Mouse (Mus musculus) hindbrain, embryonic 11.5 days (tissue): ENCODE results near the gene C2cd2. TPM values are rescaled to one million over a fixed set of nuclear protein-coding genes. Genes with fewer than 3 reads are reported as not detected.
"Not testable (repeated sequence)": the region's sequence is repeated elsewhere in the genome, so short reads cannot be mapped to it uniquely, and the experiment has no call there.

Source experiments
- ATAC-seq: fragments of 200-750 bp; cut with Nextera tagmentation; 2 replicates; pipeline ENCODE4 v1.8.0; 2017; ENCODE audit warnings: mild to moderate bottlenecking, moderate TSS enrichment, moderate library complexity; ENCODE audit not compliant: low FRiP score
- DNase-seq: peaks from one replicate; pipeline ENCODE4 v3.0.0-alpha.2; 2015; ENCODE audit warnings: low spot score
- H3K27ac ChIP-seq: fragments of 300-500 bp; sonication (generic); 2 replicates; pipeline ENCODE4 v1.5.1; 2014; ENCODE audit warnings: mild to moderate bottlenecking, low read depth, low read length
- H3K27me3 ChIP-seq: fragments of 300-500 bp; sonication (generic); 2 replicates; pipeline ENCODE4 v1.6.1; 2014; ENCODE audit warnings: mild to moderate bottlenecking, low read length, moderate library complexity, mixed read lengths; ENCODE audit not compliant: control insufficient read depth, insufficient read depth
- H3K36me3 ChIP-seq: fragments of 300-500 bp; sonication (generic); 2 replicates; pipeline ENCODE4 v1.6.1; 2014; ENCODE audit warnings: mild to moderate bottlenecking, low read length, moderate library complexity, mixed read lengths; ENCODE audit not compliant: control insufficient read depth, insufficient read depth
- H3K4me1 ChIP-seq: fragments of 300-500 bp; sonication (generic); replicated peaks from 2 replicates; pipeline ENCODE4 v1.6.1; 2014; ENCODE audit warnings: low read length, mixed read lengths; ENCODE audit not compliant: control insufficient read depth, insufficient read depth
- H3K4me2 ChIP-seq: fragments of 300-500 bp; sonication (generic); replicated peaks from 2 replicates; pipeline ENCODE4 v1.6.1; 2014; ENCODE audit warnings: mild to moderate bottlenecking, low read depth, low read length
- H3K4me3 ChIP-seq: fragments of 300-500 bp; sonication (generic); 2 replicates; pipeline ENCODE4 v1.5.1; 2014; ENCODE audit warnings: low read depth, low read length
- H3K9ac ChIP-seq: fragments of 300-500 bp; sonication (generic); 2 replicates; pipeline ENCODE4 v1.6.1; 2014; ENCODE audit warnings: low read depth, low read length
- H3K9me3 ChIP-seq: fragments of 300-500 bp; sonication (generic); 2 replicates; pipeline ENCODE4 v1.6.1; 2016; ENCODE audit warnings: low read length; ENCODE audit not compliant: control insufficient read depth
- WGBS: fragments of 180-500 bp; shearing (Covaris S2); extraction: QIAGEN DNeasy Blood & Tissue Kit; methylation state at CpG from one replicate; pipeline ENCODE4 v1.1.7; 2014; 5-methylcytosine and 5-hydroxymethylcytosine counted together
- polyA plus RNA-seq: library from polyadenylated mRNA; unstranded; fragments of >200 nt; fragmentation: Nextera tagmentation; extraction: Ambion mirVana; gene quantifications from 2 replicates; pipeline ENCODE4 v1.2.1, GENCODE M21; 2014

The C2cd2 gene
- polyA plus RNA-seq, result 14.3 and 15.2 TPM in 2 replicates

GRCm38 (mm10) chr16:97962151-97962948 is at the start of gene C2cd2, which contains the start of gene Zbtb21:
Gene C2cd2 (minus strand): TSS chr16:97962598.
Gene Zbtb21 (minus strand): TSS chr16:97962622.
- Histone ChIP-seq H3K9me3 (no peaks in the 10 kb centered on the region), H3K4me2 (peak within 1 kb of the TSS; percentile 74), H3K9ac (peak within 1 kb of the TSS; percentile 89), H3K4me3 (peak within 1 kb of the TSS; percentile 86), H3K4me1 (no peaks in the 10 kb centered on the region; the same call in 1 of the 2 replicates), H3K27ac (peak within 1 kb of the TSS; percentile 89), H3K36me3 (no peaks in the 10 kb centered on the region), H3K27me3 (no peaks in the 10 kb centered on the region)
- peak; percentile 97 for DNase-seq
- ATAC-seq, result peak; percentile 99
- under 1% methylated on average over 77 of the region's 78 CpGs for WGBS

- not testable (repeated sequence) for H3K36me3 ChIP-seq, H3K27me3 ChIP-seq, H3K27ac ChIP-seq, H3K4me1 ChIP-seq, DNase-seq, H3K9me3 ChIP-seq
- H3K9ac ChIP-seq, result peak overlapping the region; percentile 59
- H3K4me2 ChIP-seq, result peak overlapping the region; percentile 61
- 0% methylated on average over 8 of the region's 8 CpGs for WGBS
- H3K4me3 ChIP-seq, result peak overlapping the region; percentile 56
- peak; percentile 86; the same call in 1 of the 2 replicates for ATAC-seq
These were observed 35.0 kb upstream of the C2cd2 start for GRCm38 (mm10) chr16:97997383-97997731.

GRCm38 (mm10) chr16:97996616-97997382 is 34.4 kb upstream of the C2cd2 start, which contains the start of gene B230307C23Rik:
Gene B230307C23Rik (plus strand): TSS chr16:97997315.
- Histone ChIP-seq H3K9ac (peak within 1 kb of the TSS; percentile 59), H3K4me3 (peak within 1 kb of the TSS; percentile 56), H3K4me2 (peak within 1 kb of the TSS; percentile 61), H3K36me3 (no peaks in the 10 kb centered on the region), H3K27me3 (no peaks in the 10 kb centered on the region), H3K27ac (no peak within 1 kb of the TSS), H3K9me3 (no peaks in the 10 kb centered on the region; the same call in 1 of the 2 replicates), H3K4me1 (no peaks in the 10 kb centered on the region)
- DNase-seq (peak; percentile 81), ATAC-seq (peak; percentile 99)
- whole genome bisulfite sequencing, result 2% methylated on average over 22 of the region's 22 CpGs

- Histone ChIP-seq H3K9ac (peak overlapping the region; percentile 56), H3K27me3 (no peaks in the 10 kb centered on the region), H3K27ac (no peak overlapping the region), H3K4me1 (no peaks in the 10 kb centered on the region), H3K9me3 (no peaks in the 10 kb centered on the region; the same call in 1 of the 2 replicates), H3K36me3 (no peaks in the 10 kb centered on the region), H3K4me3 (peak overlapping the region; percentile 56), H3K4me2 (peak overlapping the region; percentile 61)
- ATAC-seq, result no peak
- no peak for DNase-seq
- 36% methylated on average over 1 of the region's 1 CpGs for WGBS
These were observed 33.6 kb upstream of the C2cd2 start for GRCm38 (mm10) chr16:97995849-97996615.

GRCm38 (mm10) chr16:97992477-97992876 is 30.1 kb upstream of the C2cd2 start:
- not testable (repeated sequence) for ATAC-seq, H3K27me3 ChIP-seq, DNase-seq, H3K4me2 ChIP-seq, H3K27ac ChIP-seq, H3K9me3 ChIP-seq, H3K4me3 ChIP-seq, H3K4me1 ChIP-seq, H3K36me3 ChIP-seq, H3K9ac ChIP-seq
- 77% methylated on average over 3 of the region's 3 CpGs for WGBS

- WGBS, result 71% methylated on average over 2 of the region's 2 CpGs
- no peaks in the 10 kb centered on the region for H3K36me3 ChIP-seq
- H3K4me3 ChIP-seq, result no peak overlapping the region
- no peak overlapping the region for H3K9ac ChIP-seq
- ATAC-seq (no peak), DNase-seq (no peak)
- no peaks in the 10 kb centered on the region for H3K9me3 ChIP-seq
- no peak overlapping the region for H3K4me2 ChIP-seq
- H3K4me1 ChIP-seq, result no peaks in the 10 kb centered on the region
- no peak overlapping the region for H3K27ac ChIP-seq
- H3K27me3 ChIP-seq, result no peaks in the 10 kb centered on the region
These were observed 29.1 kb upstream of the C2cd2 start for GRCm38 (mm10) chr16:97991517-97991916.

- ATAC-seq (no peak), DNase-seq (no peak)
- Histone ChIP-seq H3K4me1 (no peaks in the 10 kb centered on the region), H3K27ac (no peak overlapping the region), H3K36me3 (no peaks in the 10 kb centered on the region), H3K4me3 (no peak overlapping the region), H3K9ac (no peak overlapping the region), H3K27me3 (no peaks in the 10 kb centered on the region), H3K9me3 (no peaks in the 10 kb centered on the region), H3K4me2 (no peak overlapping the region)
- 82% methylated on average over 5 of the region's 5 CpGs for WGBS
These were observed 22.2 kb upstream of the C2cd2 start for GRCm38 (mm10) chr16:97984589-97984988.

GRCm38 (mm10) chr16:97981362-97981761 is 19.0 kb upstream of the C2cd2 start:
- Histone ChIP-seq H3K27me3 (no peaks in the 10 kb centered on the region), H3K27ac (no peak overlapping the region), H3K36me3 (no peaks in the 10 kb centered on the region), H3K4me3 (no peak overlapping the region), H3K9ac (no peak overlapping the region), H3K9me3 (no peaks in the 10 kb centered on the region), H3K4me1 (no peaks in the 10 kb centered on the region), H3K4me2 (no peak overlapping the region)
- 90% methylated on average over 1 of the region's 1 CpGs for WGBS
- no peak for ATAC-seq
- DNase-seq, result no peak
